Mouse (Mus musculus) mouse embryonic stem cell (cell line): ENCODE data around the gene Esp36.
"Not testable (repeated sequence)": the region's sequence is repeated elsewhere in the genome, so short reads cannot be mapped to it uniquely, and the experiment has no call there.

Source experiments
- in situ Hi-C, 2 experiments: fragments of 300-500 bp; cut with MboI; formaldehyde crosslinking; loops; 1 replicate in 1 of 2; 3 replicates in 1 of 2; pipeline ENCODE4 v1.14.3; 2019 to 2020; ENCODE audit warnings: low sequenced_read_pairs in 2 of 2, low pct_unique_long_range_greater_than_20kb in 1 of 2, mixed read lengths in 1 of 2; ENCODE audit not compliant: unreplicated experiment in 1 of 2

The Esp36 gene

GRCm38 (mm10) chr17:38420085-38420484, at the start of gene Esp36:
Gene Esp36 (minus strand): TSS chr17:38420185.
- in situ Hi-C loops = no loop called here

GRCm38 (mm10) chr17:38456206-38456605, 36.2 kb upstream of the Esp36 start:
- in situ Hi-C loops = not testable (repeated sequence)

GRCm38 (mm10) chr17:38450688-38451087, 30.7 kb upstream of the Esp36 start:
- in situ Hi-C loops = no loop called here

- in situ Hi-C loops = no loop called here
These were observed 13.8 kb downstream of the Esp36 start for GRCm38 (mm10) chr17:38406135-38406534.

- in situ Hi-C loops = no loop called here
These were observed 28.2 kb downstream of the Esp36 start for GRCm38 (mm10) chr17:38391821-38392220.
